Mouse (Mus musculus) MEL (cell line): Measurements from ENCODE around the gene Mpz. TPM values are rescaled to one million over a fixed set of nuclear protein-coding genes. Genes with fewer than 3 reads are reported as not detected.
A peak's percentile ranks its signal among the peaks of the same experiment; 100 is the strongest.

Experiments
- DNase-seq: peaks from one replicate; pipeline ENCODE4 v3.0.0; 2011; ENCODE audit warnings: low read depth, low spot score
- H3K27ac ChIP-seq: 2 replicates; pipeline ENCODE4 v1.5.1; 2012; ENCODE audit warnings: low read depth, mild to moderate bottlenecking, control low read depth, low read length, moderate library complexity; ENCODE audit not compliant: control insufficient read depth
- H3K27me3 ChIP-seq, 2 experiments: fragments of 150-350 bp in 1 of 2; sonication (generic) in 1 of 2; 2 replicates each; pipeline ENCODE4 v1.6.1; 2012; ENCODE audit warnings: low read length in 2 of 2, mild to moderate bottlenecking in 2 of 2, improper control_type of control experiment in 1 of 2, moderate library complexity in 1 of 2; ENCODE audit not compliant: insufficient read depth in 2 of 2, control insufficient read depth in 1 of 2
- H3K36me3 ChIP-seq, 2 experiments: 2 replicates each; pipeline ENCODE4 v1.6.1; 2012 to 2014; ENCODE audit warnings: low read length in 2 of 2, improper control_type of control experiment in 1 of 2, inconsistent platforms in 1 of 2, mild to moderate bottlenecking in 1 of 2; ENCODE audit not compliant: insufficient read depth in 2 of 2, control insufficient read depth in 1 of 2
- H3K4me1 ChIP-seq, 2 experiments: fragments of 150-350 bp in 1 of 2; sonication (generic) in 1 of 2; 2 replicates each; pipeline ENCODE4 v1.6.1; 2012; ENCODE audit warnings: low read length in 2 of 2, improper control_type of control experiment in 1 of 2, mild to moderate bottlenecking in 1 of 2; ENCODE audit not compliant: insufficient read depth in 2 of 2, control insufficient read depth in 1 of 2
- H3K4me3 ChIP-seq, 2 experiments: fragments of 150-350 bp in 1 of 2; sonication (generic) in 1 of 2; 2 replicates each; pipeline ENCODE4 v1.5.1; 2012; ENCODE audit warnings: low read depth in 2 of 2, low read length in 2 of 2, mild to moderate bottlenecking in 2 of 2, moderate library complexity in 2 of 2, control low read depth in 1 of 2, improper control_type of control experiment in 1 of 2; ENCODE audit not compliant: control insufficient read depth in 1 of 2, insufficient read depth in 1 of 2
- H3K79me2 ChIP-seq: 2 replicates; pipeline ENCODE4 v1.6.1; 2012; ENCODE audit warnings: mild to moderate bottlenecking, low read length, moderate library complexity; ENCODE audit not compliant: control insufficient read depth, poor library complexity, insufficient read depth
- H3K9ac ChIP-seq: 2 replicates; pipeline ENCODE4 v1.6.1; 2012; ENCODE audit warnings: low read depth, mild to moderate bottlenecking, control low read depth, low read length, moderate library complexity; ENCODE audit not compliant: control insufficient read depth, poor library complexity, severe bottlenecking
- H3K9me3 ChIP-seq: fragments of 150-350 bp; sonication (generic); replicated peaks from 2 replicates; pipeline ENCODE4 v1.6.1; 2012; ENCODE audit warnings: mild to moderate bottlenecking, low read length, improper control_type of control experiment, moderate library complexity; ENCODE audit not compliant: insufficient read depth
- BHLHE40 ChIP-seq: IDR thresholded peaks from 2 replicates; pipeline ENCODE4 v1.6.1; 2012; ENCODE audit warnings: low read depth, mild to moderate bottlenecking, inconsistent platforms, low read length, improper control_type of control experiment, borderline replicate concordance
- CHD2 ChIP-seq: IDR thresholded peaks from 2 replicates; pipeline ENCODE4 v1.6.1; 2011; ENCODE audit warnings: low read length, improper control_type of control experiment
- CTCF ChIP-seq, 3 experiments: IDR thresholded peaks in 2 of 3; conservative IDR thresholded peaks in 1 of 3; 2 replicates each; pipeline ENCODE4 v1.5.1; 2011 to 2012; ENCODE audit warnings: low read length in 3 of 3, low read depth in 2 of 3, mild to moderate bottlenecking in 2 of 3, improper control_type of control experiment in 1 of 3, inconsistent platforms in 1 of 3, mixed read lengths in 1 of 3, moderate library complexity in 1 of 3; ENCODE audit not compliant: control insufficient read depth in 1 of 3, insufficient read depth in 1 of 3, poor library complexity in 1 of 3, severe bottlenecking in 1 of 3
- E2F4 ChIP-seq: IDR thresholded peaks from 2 replicates; pipeline ENCODE4 v1.6.1; 2011; ENCODE audit warnings: low read depth, low read length, improper control_type of control experiment, borderline replicate concordance
- EP300 ChIP-seq, 2 experiments: IDR thresholded peaks; 2 replicates each; pipeline ENCODE4 v1.6.1; 2011; ENCODE audit warnings: improper control_type of control experiment in 2 of 2, low read length in 2 of 2, low read depth in 1 of 2, mild to moderate bottlenecking in 1 of 2
- ETS1 ChIP-seq: IDR thresholded peaks from 2 replicates; pipeline ENCODE4 v1.6.1; 2012; ENCODE audit warnings: low read depth, mild to moderate bottlenecking, inconsistent platforms, low read length, improper control_type of control experiment, moderate library complexity
- GABPA ChIP-seq: IDR thresholded peaks from 2 replicates; pipeline ENCODE4 v1.6.1; 2012; ENCODE audit warnings: low read depth, mild to moderate bottlenecking, inconsistent platforms, low read length, improper control_type of control experiment, moderate library complexity
- HCFC1 ChIP-seq: IDR thresholded peaks from 2 replicates; pipeline ENCODE4 v1.6.1; 2012; ENCODE audit warnings: low read depth, mild to moderate bottlenecking, inconsistent platforms, low read length, improper control_type of control experiment, moderate library complexity
- JUND ChIP-seq: IDR thresholded peaks from 2 replicates; pipeline ENCODE4 v1.6.1; 2011; ENCODE audit warnings: low read depth, mild to moderate bottlenecking, improper control_type of control experiment, low read length
- MAFK ChIP-seq: IDR thresholded peaks from 2 replicates; pipeline ENCODE4 v1.6.1; 2011; ENCODE audit warnings: low read depth, mild to moderate bottlenecking, low read length, improper control_type of control experiment, borderline replicate concordance
- MAX ChIP-seq: IDR thresholded peaks from 2 replicates; pipeline ENCODE4 v1.6.1; 2011; ENCODE audit warnings: low read length, improper control_type of control experiment
- MEF2A ChIP-seq: IDR thresholded peaks from 2 replicates; pipeline ENCODE4 v1.6.1; 2014; ENCODE audit warnings: low read depth, mild to moderate bottlenecking, inconsistent platforms, low read length, improper control_type of control experiment; ENCODE audit not compliant: poor library complexity, insufficient replicate concordance, severe bottlenecking; ENCODE audit errors: extremely low read depth
- MXI1 ChIP-seq: IDR thresholded peaks from 2 replicates; pipeline ENCODE4 v1.6.1; 2011; ENCODE audit warnings: mild to moderate bottlenecking, low read depth, low read length, improper control_type of control experiment
- MYB ChIP-seq: IDR thresholded peaks from 2 replicates; pipeline ENCODE4 v1.6.1; 2011; ENCODE audit warnings: mild to moderate bottlenecking, low read depth, low read length, improper control_type of control experiment
- MYC ChIP-seq: IDR thresholded peaks from 2 replicates; pipeline ENCODE4 v1.6.1; 2011; ENCODE audit warnings: low read depth, mild to moderate bottlenecking, low read length, improper control_type of control experiment, moderate library complexity
- NELFE ChIP-seq: IDR thresholded peaks from 2 replicates; pipeline ENCODE4 v1.6.1; 2011; ENCODE audit warnings: low read depth, low read length, improper control_type of control experiment
- NRF1 ChIP-seq: IDR thresholded peaks from 2 replicates; pipeline ENCODE4 v1.6.1; 2014; ENCODE audit warnings: low read depth, mild to moderate bottlenecking, inconsistent platforms, low read length, improper control_type of control experiment, moderate library complexity; ENCODE audit not compliant: poor library complexity, insufficient read depth, severe bottlenecking
- POLR2A ChIP-seq, 2 experiments: IDR thresholded peaks; 2 replicates each; pipeline ENCODE4 v1.6.1; 2011 to 2012; ENCODE audit warnings: low read length in 2 of 2, mild to moderate bottlenecking in 2 of 2, control low read depth in 1 of 2, improper control_type of control experiment in 1 of 2, low read depth in 1 of 2, moderate library complexity in 1 of 2; ENCODE audit not compliant: control insufficient read depth in 1 of 2, insufficient read depth in 1 of 2, poor library complexity in 1 of 2
- POLR2AphosphoS2 ChIP-seq: IDR thresholded peaks from 2 replicates; pipeline ENCODE4 v1.6.1; 2011; ENCODE audit warnings: low read length, improper control_type of control experiment
- RAD21 ChIP-seq: IDR thresholded peaks from 2 replicates; pipeline ENCODE4 v1.6.1; 2011; ENCODE audit warnings: mild to moderate bottlenecking, low read depth, low read length, improper control_type of control experiment
- RCOR1 ChIP-seq: IDR thresholded peaks from 2 replicates; pipeline ENCODE4 v1.6.1; 2012; ENCODE audit warnings: low read depth, mild to moderate bottlenecking, inconsistent platforms, low read length, improper control_type of control experiment
- SIN3A ChIP-seq: IDR thresholded peaks from 2 replicates; pipeline ENCODE4 v1.6.1; 2012; ENCODE audit warnings: low read length, improper control_type of control experiment, inconsistent platforms
- SMC3 ChIP-seq: IDR thresholded peaks from 2 replicates; pipeline ENCODE4 v1.6.1; 2011; ENCODE audit warnings: low read depth, low read length, improper control_type of control experiment
- TAL1 ChIP-seq: IDR thresholded peaks from 2 replicates; pipeline ENCODE4 v1.6.1; 2012; ENCODE audit warnings: mild to moderate bottlenecking, inconsistent platforms, low read length, moderate library complexity, mixed read lengths
- TBP ChIP-seq: IDR thresholded peaks from 2 replicates; pipeline ENCODE4 v1.8.0; 2011; ENCODE audit warnings: low read depth, low read length, improper control_type of control experiment
- TCF12 ChIP-seq: IDR thresholded peaks from 2 replicates; pipeline ENCODE4 v1.6.1; 2014; ENCODE audit warnings: low read depth, mild to moderate bottlenecking, inconsistent platforms, low read length, improper control_type of control experiment, moderate library complexity
- UBTF ChIP-seq: IDR thresholded peaks from 2 replicates; pipeline ENCODE4 v1.6.1; 2012; ENCODE audit warnings: low read depth, mild to moderate bottlenecking, inconsistent platforms, low read length, improper control_type of control experiment, moderate library complexity, borderline replicate concordance; ENCODE audit not compliant: insufficient read depth
- USF1 ChIP-seq: IDR thresholded peaks from 2 replicates; pipeline ENCODE4 v1.6.1; 2014; ENCODE audit warnings: low read depth, mild to moderate bottlenecking, inconsistent platforms, low read length, improper control_type of control experiment, moderate library complexity
- USF2 ChIP-seq, 2 experiments: IDR thresholded peaks; 2 replicates each; pipeline ENCODE4 v1.6.1; 2011 to 2012; ENCODE audit warnings: improper control_type of control experiment in 2 of 2, low read length in 2 of 2, borderline replicate concordance in 1 of 2, inconsistent platforms in 1 of 2, low read depth in 1 of 2, mild to moderate bottlenecking in 1 of 2; ENCODE audit not compliant: insufficient read depth in 1 of 2
- ZMIZ1 ChIP-seq: IDR thresholded peaks from 2 replicates; pipeline ENCODE4 v1.6.1; 2012; ENCODE audit warnings: low read depth, mild to moderate bottlenecking, inconsistent platforms, low read length, improper control_type of control experiment, moderate library complexity
- ZNF384 ChIP-seq: IDR thresholded peaks from 2 replicates; pipeline ENCODE4 v1.6.1; 2012; ENCODE audit warnings: low read depth, mild to moderate bottlenecking, inconsistent platforms, low read length, improper control_type of control experiment
- polyA plus RNA-seq, 2 experiments: library from polyadenylated mRNA; stranded (reverse) in 1 of 2; unstranded in 1 of 2; fragments of >175 nt in 1 of 2; fragments of >200 nt in 1 of 2; gene quantifications; 2 replicates each; pipeline versions ENCODE4 v1.2.1 to v1.2.4; 2012; ENCODE audit warnings: low replicate concordance in 2 of 2, low read depth in 1 of 2; ENCODE audit not compliant: insufficient read length in 2 of 2, insufficient read depth in 1 of 2, missing spikeins in 1 of 2
- total RNA-seq: library from RNA; depleted of rRNA; stranded (reverse); fragments of 300-350 nt; gene quantifications from 2 replicates; pipeline ENCODE4 v1.2.3, GENCODE M21; 2012

Mpz gene
- total and polyA plus RNA-seq, 3 experiments = 0.28 TPM; not detected in 2

- TF ChIP-seq MAFK (peak; percentile 97), ZNF384 (no peak), RAD21 (peak; percentile 90), MXI1 (peak; percentile 80), ZMIZ1 (no peak), NRF1 (no peak)
- TF ChIP-seq, all 39 proteins: peak for 17
Observed at GRCm38 (mm10) chr1:171111020-171111780, 39.3 kb upstream of the Mpz start (continued).

- Histone ChIP-seq H3K79me2 (no peaks in the 10 kb centered on the region; the same call in 1 of the 2 replicates), H3K4me1 (peaks cover 8 to 15% of the 10 kb centered on the region in 2 experiments), H3K27ac (peak overlapping the region; percentile 73)
- TF ChIP-seq ETS1 (no peak), MAX (peak; percentile 83), POLR2AphosphoS2 (no peak), CHD2 (no peak), ZNF384 (peak; percentile 79), JUND (no peak), CTCF (IDR thresholded peaks at IDR 0.05 in 2 of 3, conservative IDR thresholded peaks at IDR 0.05 in 1 of 3; ENCODE audit: control insufficient read depth in 1 of 3, insufficient read depth in 1 of 3, low read depth in 2 of 3, low read length in 3 of 3, poor library complexity in 1 of 3, severe bottlenecking in 1 of 3) (no peak; a peak in 1 of 6 replicates), UBTF (no peak), GABPA (no peak), USF2 (IDR thresholded peaks at IDR 0.05; ENCODE audit: borderline replicate concordance in 1 of 2, insufficient read depth in 1 of 2, low read depth in 1 of 2, low read length in 2 of 2) (no peak), ZMIZ1 (no peak), RAD21 (no peak), TCF12 (0 out of 2 replicates have a peak, but pooled peaks have one; percentile 3), MYC (peak; percentile 90; the same call in 1 of the 2 replicates), USF1 (no peak), POLR2A (IDR thresholded peaks at IDR 0.05; ENCODE audit: control insufficient read depth in 1 of 2, insufficient read depth in 1 of 2, low read depth in 1 of 2, low read length in 2 of 2, poor library complexity in 1 of 2) (no peak), SIN3A (peak; percentile 54), MXI1 (peak; percentile 93), MEF2A (no peak), SMC3 (peak; percentile 11; the same call in 1 of the 2 replicates), EP300 (IDR thresholded peaks at IDR 0.05; ENCODE audit: low read depth in 1 of 2, low read length in 2 of 2) (no peak), RCOR1 (no peak), BHLHE40 (no peak), TAL1 (no peak), HCFC1 (no peak), TBP (no peak; the same call in 1 of the 2 replicates), NELFE (0 out of 2 replicates have a peak, but pooled peaks have one; percentile 28), MYB (no peak), E2F4 (no peak)
Observed at GRCm38 (mm10) chr1:171111781-171112575, 38.5 kb upstream of the Mpz start.

More at GRCm38 (mm10) chr1:171111781-171112575, 38.5 kb upstream of the Mpz start:
- H3K9ac ChIP-seq = peak overlapping the region; percentile 75
- peak overlapping the region; percentile 42 to 77 for H3K4me3 ChIP-seq
- H3K9me3 ChIP-seq = no peaks in the 10 kb centered on the region
- DNase-seq = peak; percentile 81
- no peaks in the 10 kb centered on the region for H3K27me3 ChIP-seq
- peaks cover 0 to 17% of the 10 kb centered on the region in 2 experiments; a peak in 2 of 4 replicates for H3K36me3 ChIP-seq
